Comparison of ENCODE assay signal across 10 mouse cellular contexts in the genomic region with DNA sequence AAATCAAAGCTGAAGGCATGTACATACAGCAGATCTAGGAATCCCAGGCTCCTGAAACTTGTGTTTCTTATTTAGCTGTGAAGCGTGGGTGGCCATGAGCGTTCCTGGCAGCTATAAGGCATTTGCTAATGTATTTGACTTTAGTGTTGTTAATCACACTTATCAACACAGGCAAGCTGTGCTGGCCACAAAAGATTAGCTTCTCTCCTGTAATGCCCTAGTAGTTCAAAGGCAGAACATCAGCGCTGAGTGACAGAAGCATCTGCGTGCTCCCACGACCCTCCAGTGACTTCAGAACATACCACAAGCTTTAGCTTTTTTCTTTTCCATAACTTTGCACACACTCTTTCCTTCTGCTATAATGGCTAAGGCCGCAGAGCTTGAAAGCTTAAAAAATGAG.
DNase-seq lines count a peak whose midpoint lies in the region; ATAC-seq and TF ChIP-seq lines count a peak whose summit lies in the region.
"Had no signal": no experiment of that assay in that cellular context is flagged by ENCODE, and none has a peak within 500 bp of the region (broad histone marks: within the 10 kb centered on the region; RNA-seq: fewer than 3 reads in every experiment).

No protein-coding gene starts in this region.

- H3K4me3 ChIP-seq in kidney, embryonic 15.5 days (replicated peaks) = no peak overlapping the region
- H3K4me3 ChIP-seq in kidney, adult 2 months (ENCODE audit: insufficient read depth, low read depth, low read length) = no peak overlapping the region
- no peak overlapping the region for H3K4me3 ChIP-seq in embryonic facial prominence, embryonic 14.5 days (ENCODE audit: low read depth, low read length)
- no peak overlapping the region for H3K4me3 ChIP-seq in liver, embryonic 14.5 days (ENCODE audit: insufficient read depth in 1 of 2, low read depth in 2 of 2, low read length in 2 of 2)

- H3K4me2 ChIP-seq in kidney, embryonic 15.5 days = no peak overlapping the region
- H3K4me2 ChIP-seq in embryonic facial prominence, embryonic 14.5 days (ENCODE audit: low read depth, low read length) = no peak overlapping the region
- H3K4me2 ChIP-seq in liver, embryonic 14.5 days (ENCODE audit: low read depth) = no peak overlapping the region

- H3K9me3 ChIP-seq in kidney, embryonic 15.5 days (replicated peaks) = no peaks in the 10 kb centered on the region
- H3K9me3 ChIP-seq in embryonic facial prominence, embryonic 14.5 days (ENCODE audit: control insufficient read depth, low read length) = no peaks in the 10 kb centered on the region
- H3K9me3 ChIP-seq in liver, embryonic 14.5 days (ENCODE audit: control insufficient read depth, low read length) = no peaks in the 10 kb centered on the region

- H3K27ac ChIP-seq in kidney, embryonic 15.5 days = peak overlapping the region; percentile 81
- no peak overlapping the region for H3K27ac ChIP-seq in kidney, adult 2 months (ENCODE audit: insufficient read depth, low read depth, low read length)
- H3K27ac ChIP-seq in embryonic facial prominence, embryonic 14.5 days (replicated peaks; ENCODE audit: low read depth, low read length) = peak overlapping the region; percentile 75; the same call in 1 of the 2 replicates
- no peak overlapping the region for H3K27ac ChIP-seq in liver, embryonic 14.5 days
- H3K27ac ChIP-seq: macrophage had no signal

- DNase-seq in kidney, adult 2 months = no peak
- DNase-seq in brain, embryonic 14.5 days (ENCODE audit: low read depth) = peak; percentile 45
- DNase-seq in embryonic facial prominence, embryonic 14.5 days (ENCODE audit: low spot score) = peak; percentile 81
- DNase-seq in liver, embryonic 14.5 days (ENCODE audit: low read depth in 3 of 3, low spot score in 3 of 3) = no peak
- DNase-seq in T-cell, adult 2 months (ENCODE audit: low spot score) = no peak
- DNase-seq in urinary bladder, adult 2 months (ENCODE audit: low spot score) = no peak
- DNase-seq: forebrain, postnatal 0 days had no signal

- 62% methylated on average over 6 of the region's 6 CpGs for WGBS in kidney, embryonic 15.5 days
- WGBS in kidney, adult 2 months = 76% methylated on average over 6 of the region's 6 CpGs
- WGBS in embryonic facial prominence, embryonic 14.5 days = 38% methylated on average over 6 of the region's 6 CpGs
- WGBS in liver, embryonic 14.5 days (ENCODE audit: insufficient replicate concordance) = 23% methylated on average over 6 of the region's 6 CpGs

- peak; percentile 31; the same call in 1 of the 2 replicates for TF ChIP-seq EP300 in liver, embryonic 14.5 days (IDR thresholded peaks at IDR 0.05; ENCODE audit: low read depth)

- TF ChIP-seq CTCF in kidney, adult 2 months (conservative IDR thresholded peaks at IDR 0.05; ENCODE audit: insufficient read depth, insufficient read length, low read depth, low read length) = no peak
- no peak for TF ChIP-seq CTCF in brain, embryonic 14.5 days (IDR thresholded peaks at IDR 0.05; ENCODE audit: borderline replicate concordance, extremely low read depth, insufficient read depth, insufficient read length)
- TF ChIP-seq CTCF in liver, embryonic 14.5 days (IDR thresholded peaks at IDR 0.05; ENCODE audit: low read depth) = no peak

- no peaks in the 10 kb centered on the region for H3K36me3 ChIP-seq in kidney, embryonic 15.5 days
- H3K36me3 ChIP-seq in kidney, adult 2 months (ENCODE audit: control insufficient read depth, insufficient read depth, low read length) = no peaks in the 10 kb centered on the region
- H3K36me3 ChIP-seq in embryonic facial prominence, embryonic 14.5 days (ENCODE audit: control insufficient read depth, insufficient read depth, low read length) = no peaks in the 10 kb centered on the region
- H3K36me3 ChIP-seq in liver, embryonic 14.5 days (replicated peaks; ENCODE audit: control insufficient read depth, insufficient read depth, low read depth) = no peaks in the 10 kb centered on the region

- H3K9ac ChIP-seq in kidney, embryonic 15.5 days = no peak overlapping the region
- H3K9ac ChIP-seq in embryonic facial prominence, embryonic 14.5 days (ENCODE audit: low read depth, low read length) = no peak overlapping the region
- no peak overlapping the region for H3K9ac ChIP-seq in liver, embryonic 14.5 days (replicated peaks)
- H3K9ac ChIP-seq: forebrain, postnatal 0 days had no signal

- no peak; the same call in 1 of the 2 replicates for ATAC-seq in kidney, embryonic 15.5 days (replicated peaks; ENCODE audit: low FRiP score)
- ATAC-seq in embryonic facial prominence, embryonic 14.5 days (ENCODE audit: low read depth) = peak; percentile 78; the same call in 1 of the 2 replicates
- ATAC-seq in liver, embryonic 14.5 days (ENCODE audit: insufficient read depth) = peak; percentile 55
- ATAC-seq: forebrain, postnatal 0 days; inflammation-experienced regulatory T-cells, adult 6 months had no signal

- peaks cover 19% of the 10 kb centered on the region for H3K4me1 ChIP-seq in kidney, embryonic 15.5 days
- peaks cover 10% of the 10 kb centered on the region; the same call in 1 of the 2 replicates for H3K4me1 ChIP-seq in kidney, adult 2 months (ENCODE audit: control insufficient read depth, insufficient read depth, low read length)
- peaks cover 19% of the 10 kb centered on the region for H3K4me1 ChIP-seq in embryonic facial prominence, embryonic 14.5 days (ENCODE audit: control insufficient read depth, insufficient read depth, low read length)
- H3K4me1 ChIP-seq in liver, embryonic 14.5 days (replicated peaks; ENCODE audit: control insufficient read depth in 2 of 2, insufficient read depth in 2 of 2, low read length in 1 of 2) = peaks cover 0 to 13% of the 10 kb centered on the region in 2 experiments; a peak in 2 of 4 replicates

- H3K27me3 ChIP-seq in kidney, embryonic 15.5 days = no peaks in the 10 kb centered on the region
- no peaks in the 10 kb centered on the region for H3K27me3 ChIP-seq in kidney, adult 2 months (replicated peaks; ENCODE audit: control insufficient read depth, insufficient read depth, low read length)
- no peaks in the 10 kb centered on the region for H3K27me3 ChIP-seq in embryonic facial prominence, embryonic 14.5 days (replicated peaks; ENCODE audit: control insufficient read depth, insufficient read depth, low read length)
- H3K27me3 ChIP-seq in liver, embryonic 14.5 days (ENCODE audit: control insufficient read depth, insufficient read depth, low read length) = no peaks in the 10 kb centered on the region

- no peak for TF ChIP-seq POLR2A in kidney, adult 2 months (IDR thresholded peaks at IDR 0.05; ENCODE audit: low read depth, low read length)
- TF ChIP-seq POLR2A in brain, embryonic 14.5 days (IDR thresholded peaks at IDR 0.05; ENCODE audit: borderline replicate concordance, extremely low read depth, insufficient read depth, insufficient read length, poor library complexity, severe bottlenecking) = no peak

Comparison
In these comparisons a context has a peak if more than half of its experiments do, and no peak if none do; other contexts are left out.
1. H3K27ac ChIP-seq: peak in kidney, embryonic 15.5 days (single experiment) and embryonic facial prominence, embryonic 14.5 days (single experiment); none in kidney, adult 2 months (single experiment) and liver, embryonic 14.5 days (single experiment).
2. DNase-seq: peak in brain, embryonic 14.5 days (single experiment) and embryonic facial prominence, embryonic 14.5 days (single experiment); none in kidney, adult 2 months (single experiment), liver, embryonic 14.5 days (0 of 3), T-cell, adult 2 months (single experiment) and urinary bladder, adult 2 months (single experiment).